Mouse (Mus musculus) CD8-positive naive resting alpha-beta T cell, adult 2 months (primary cell): ENCODE results near the gene Gm48552.
A peak's percentile ranks its signal among the peaks of the same experiment; 100 is the strongest.

Experiments used
- DNase-seq, 2 experiments: peaks; one replicate each; pipeline ENCODE4 v3.0.0; 2022; ENCODE audit warnings: low read depth in 2 of 2, low spot score in 2 of 2

Gm48552 gene

GRCm38 (mm10) chr10:81385603-81386306 lies 3.0 kb upstream of the Gm48552 start:
- no peak for DNase-seq

GRCm38 (mm10) chr10:81387716-81388115 lies 1.1 kb upstream of the Gm48552 start:
- no peak for DNase-seq

- no peak for DNase-seq
Observed at GRCm38 (mm10) chr10:81389373-81389772, 568 bp downstream of the Gm48552 start.

- DNase-seq = peak; percentile 62 to 77
Observed at GRCm38 (mm10) chr10:81389801-81390677, 1.2 kb downstream of the Gm48552 start.

GRCm38 (mm10) chr10:81390678-81390965 lies 1.8 kb downstream of the Gm48552 start:
- DNase-seq = no peak

GRCm38 (mm10) chr10:81392270-81392669 lies 3.5 kb downstream of the Gm48552 start:
- DNase-seq = no peak

GRCm38 (mm10) chr10:81392781-81393185 lies 4.0 kb downstream of the Gm48552 start, which contains the start of gene Smim24:
Gene Smim24 (plus strand): TSS chr10:81393051.
- DNase-seq = no peak

- DNase-seq = no peak
Observed at GRCm38 (mm10) chr10:81393456-81394063, 4.8 kb downstream of the Gm48552 start.

- peak; percentile 64 to 74 for DNase-seq
Observed at GRCm38 (mm10) chr10:81395127-81395526, 6.3 kb downstream of the Gm48552 start.

GRCm38 (mm10) chr10:81395865-81396264 lies 7.1 kb downstream of the Gm48552 start:
- DNase-seq = no peak

- no peak for DNase-seq
Observed at GRCm38 (mm10) chr10:81396749-81397148, 7.9 kb downstream of the Gm48552 start.

- no peak for DNase-seq
Observed at GRCm38 (mm10) chr10:81399296-81399695, 10.5 kb downstream of the Gm48552 start.

- DNase-seq = no peak
Observed at GRCm38 (mm10) chr10:81399798-81400308, 11.0 kb downstream of the Gm48552 start.

GRCm38 (mm10) chr10:81400371-81401204 lies 11.8 kb downstream of the Gm48552 start:
- DNase-seq = no peak

- DNase-seq = no peak
Observed at GRCm38 (mm10) chr10:81401205-81401520, 12.4 kb downstream of the Gm48552 start.

GRCm38 (mm10) chr10:81401521-81402226 lies 12.9 kb downstream of the Gm48552 start:
- no peak for DNase-seq

- DNase-seq = no peak
Observed at GRCm38 (mm10) chr10:81402227-81402765, 13.5 kb downstream of the Gm48552 start.

GRCm38 (mm10) chr10:81403511-81403910 lies 14.7 kb downstream of the Gm48552 start:
- DNase-seq = no peak

- no peak for DNase-seq
Observed at GRCm38 (mm10) chr10:81404082-81404481, 15.3 kb downstream of the Gm48552 start.

- no peak for DNase-seq
Observed at GRCm38 (mm10) chr10:81404720-81405119, 15.9 kb downstream of the Gm48552 start.
